Mouse (Mus musculus): ENCODE results near the gene Eral1. TPM values are rescaled to one million over a fixed set of nuclear protein-coding genes. Genes with fewer than 3 reads are reported as not detected.
A peak's percentile ranks its signal among the peaks of the same experiment; 100 is the strongest.

Eral1 gene
- polyA plus RNA-seq, 1 experiment from 2014 or later, result 19.1 TPM

GRCm38 (mm10) chr11:78037831-78038752, 42.1 kb downstream of the Eral1 start, which contains the start of gene Flot2:
TSS of gene Flot2 (plus strand) at chr11:78037931.
- DNase-seq, result peak; percentile 46
- peaks cover 67% of the 10 kb centered on the region for H3K4me1 ChIP-seq (replicated peaks)
- H3K27ac ChIP-seq, result peak within 1 kb of the TSS; percentile 93
- peak within 1 kb of the TSS; percentile 93 for H3K9ac ChIP-seq
- peaks cover 78% of the 10 kb centered on the region for H3K36me3 ChIP-seq
- H3K4me2 ChIP-seq, result peak within 1 kb of the TSS; percentile 98
- 4% methylated on average over 46 of the region's 55 CpGs for WGBS (ENCODE audit: insufficient replicate concordance)
- H3K9me3 ChIP-seq (replicated peaks), result no peaks in the 10 kb centered on the region
- peak within 1 kb of the TSS; percentile 83 for H3K4me3 ChIP-seq (replicated peaks)
- peak; percentile 79 for ATAC-seq (ENCODE audit: low read depth)
- no peaks in the 10 kb centered on the region for H3K27me3 ChIP-seq

GRCm38 (mm10) chr11:78036791-78037190, 43.4 kb downstream of the Eral1 start:
- DNase-seq, result no peak
- 0 out of 2 replicates have a peak overlapping the region, but pooled peaks have one; percentile 11 for H3K9ac ChIP-seq
- no peak for ATAC-seq (ENCODE audit: low read depth)
- H3K36me3 ChIP-seq, result peaks cover 68% of the 10 kb centered on the region
- no peaks in the 10 kb centered on the region for H3K27me3 ChIP-seq
- H3K27ac ChIP-seq, result peak overlapping the region; percentile 93
- peak overlapping the region; percentile 98 for H3K4me2 ChIP-seq
- 81% methylated on average over 10 of the region's 10 CpGs for WGBS (ENCODE audit: insufficient replicate concordance)
- H3K9me3 ChIP-seq (replicated peaks), result no peaks in the 10 kb centered on the region
- peak overlapping the region; percentile 83 for H3K4me3 ChIP-seq (replicated peaks)
- peaks cover 79% of the 10 kb centered on the region for H3K4me1 ChIP-seq (replicated peaks)

GRCm38 (mm10) chr11:78033931-78034617, 46.1 kb downstream of the Eral1 start:
- ATAC-seq (ENCODE audit: low read depth), result no peak
- Histone ChIP-seq H3K4me2 (peak overlapping the region; percentile 97), H3K36me3 (peaks cover 52% of the 10 kb centered on the region), H3K4me1 (replicated peaks) (peaks cover 87% of the 10 kb centered on the region), H3K9ac (peak overlapping the region; percentile 93), H3K9me3 (replicated peaks) (no peaks in the 10 kb centered on the region), H3K4me3 (replicated peaks) (peak overlapping the region; percentile 78), H3K27me3 (no peaks in the 10 kb centered on the region), H3K27ac (peak overlapping the region; percentile 92)
- no peak for DNase-seq
- WGBS (ENCODE audit: insufficient replicate concordance), result 88% methylated on average over 23 of the region's 23 CpGs

GRCm38 (mm10) chr11:78032809-78033195, 47.4 kb downstream of the Eral1 start:
- Histone ChIP-seq H3K9ac (peak overlapping the region; percentile 93), H3K27me3 (no peaks in the 10 kb centered on the region), H3K27ac (peak overlapping the region; percentile 92), H3K4me2 (peak overlapping the region; percentile 97), H3K36me3 (peaks cover 56% of the 10 kb centered on the region), H3K4me3 (replicated peaks) (peak overlapping the region; percentile 78), H3K4me1 (replicated peaks) (peaks cover 78% of the 10 kb centered on the region), H3K9me3 (replicated peaks) (no peaks in the 10 kb centered on the region)
- 15% methylated on average over 5 of the region's 5 CpGs for WGBS (ENCODE audit: insufficient replicate concordance)
- ATAC-seq (ENCODE audit: low read depth) (no peak), DNase-seq (no peak)

- Histone ChIP-seq H3K4me1 (replicated peaks) (peaks cover 72% of the 10 kb centered on the region), H3K9ac (peak within 1 kb of the TSS; percentile 93), H3K36me3 (peaks cover 61% of the 10 kb centered on the region), H3K27ac (peak within 1 kb of the TSS; percentile 92), H3K4me2 (peak within 1 kb of the TSS; percentile 97), H3K4me3 (replicated peaks) (peak within 1 kb of the TSS; percentile 78), H3K27me3 (no peaks in the 10 kb centered on the region), H3K9me3 (replicated peaks) (no peaks in the 10 kb centered on the region)
- under 1% methylated on average over 96 of the region's 96 CpGs for WGBS (ENCODE audit: insufficient replicate concordance)
- ATAC-seq (ENCODE audit: low read depth) (peak; percentile 93), DNase-seq (peak; percentile 92)
Measured at GRCm38 (mm10) chr11:78031947-78032808, 48.0 kb downstream of the Eral1 start, which contains the start of gene Dhrs13. TSS of gene Dhrs13 (plus strand) at chr11:78032280.

- ATAC-seq (ENCODE audit: low read depth), result 0 out of 2 replicates have a peak, but pooled peaks have one; percentile 0
- peaks cover 61% of the 10 kb centered on the region for H3K36me3 ChIP-seq
- H3K27ac ChIP-seq, result peak overlapping the region; percentile 92
- WGBS (ENCODE audit: insufficient replicate concordance), result 46% methylated on average over 6 of the region's 6 CpGs
- DNase-seq, result no peak
- peak overlapping the region; percentile 93 for H3K9ac ChIP-seq
- H3K4me3 ChIP-seq (replicated peaks), result peak overlapping the region; percentile 78
- no peaks in the 10 kb centered on the region for H3K9me3 ChIP-seq (replicated peaks)
- peak overlapping the region; percentile 97 for H3K4me2 ChIP-seq
- H3K27me3 ChIP-seq, result no peaks in the 10 kb centered on the region
- H3K4me1 ChIP-seq (replicated peaks), result peaks cover 64% of the 10 kb centered on the region
Measured at GRCm38 (mm10) chr11:78031389-78031788, 48.8 kb downstream of the Eral1 start.

- Histone ChIP-seq H3K27me3 (no peaks in the 10 kb centered on the region), H3K9me3 (replicated peaks) (no peaks in the 10 kb centered on the region), H3K9ac (peak overlapping the region; percentile 93; the same call in 1 of the 2 replicates), H3K4me3 (replicated peaks) (peak overlapping the region; percentile 78), H3K4me1 (replicated peaks) (peaks cover 59% of the 10 kb centered on the region), H3K4me2 (peak overlapping the region; percentile 97), H3K27ac (peak overlapping the region; percentile 92; the same call in 1 of the 2 replicates), H3K36me3 (peaks cover 63% of the 10 kb centered on the region)
- DNase-seq (no peak), ATAC-seq (ENCODE audit: low read depth) (no peak)
- 75% methylated on average over 2 of the region's 2 CpGs for WGBS (ENCODE audit: insufficient replicate concordance)
Measured at GRCm38 (mm10) chr11:78030600-78030999, 49.6 kb downstream of the Eral1 start.

- WGBS (ENCODE audit: insufficient replicate concordance), result 89% methylated on average over 8 of the region's 8 CpGs
- peak overlapping the region; percentile 6; the same call in 1 of the 2 replicates for H3K27ac ChIP-seq
- no peak overlapping the region for H3K9ac ChIP-seq
- peaks cover 48% of the 10 kb centered on the region for H3K4me1 ChIP-seq (replicated peaks)
- ATAC-seq (ENCODE audit: low read depth) (no peak), DNase-seq (no peak)
- H3K4me3 ChIP-seq (replicated peaks), result no peak overlapping the region
- no peaks in the 10 kb centered on the region for H3K9me3 ChIP-seq (replicated peaks)
- H3K27me3 ChIP-seq, result no peaks in the 10 kb centered on the region
- H3K4me2 ChIP-seq, result no peak overlapping the region
- peaks cover 61% of the 10 kb centered on the region for H3K36me3 ChIP-seq
Measured at GRCm38 (mm10) chr11:78029240-78029639, 50.9 kb downstream of the Eral1 start.

GRCm38 (mm10) chr11:78023607-78024006, 56.6 kb downstream of the Eral1 start:
- ATAC-seq (ENCODE audit: low read depth) (no peak), DNase-seq (no peak)

More at GRCm38 (mm10) chr11:78023607-78024006, 56.6 kb downstream of the Eral1 start:
- 80% methylated on average over 8 of the region's 8 CpGs for WGBS (ENCODE audit: insufficient replicate concordance)
- H3K4me3 ChIP-seq (replicated peaks), result no peak overlapping the region
- H3K4me2 ChIP-seq, result no peak overlapping the region
- no peaks in the 10 kb centered on the region for H3K27me3 ChIP-seq
- H3K36me3 ChIP-seq, result peaks cover 91% of the 10 kb centered on the region
- H3K4me1 ChIP-seq (replicated peaks), result no peaks in the 10 kb centered on the region
- no peak overlapping the region for H3K9ac ChIP-seq
- no peak overlapping the region for H3K27ac ChIP-seq
- no peaks in the 10 kb centered on the region for H3K9me3 ChIP-seq (replicated peaks)

Measured in liver, embryonic 13.5 days (tissue).